Mouse (Mus musculus): ENCODE results near the gene Bpifa5. TPM values are rescaled to one million over a fixed set of nuclear protein-coding genes. Genes with fewer than 3 reads are reported as not detected.
A peak's percentile ranks its signal among the peaks of the same experiment; 100 is the strongest.

Gene Bpifa5
- total RNA-seq, 4 experiments from 2014 or later = not detected

DNA sequence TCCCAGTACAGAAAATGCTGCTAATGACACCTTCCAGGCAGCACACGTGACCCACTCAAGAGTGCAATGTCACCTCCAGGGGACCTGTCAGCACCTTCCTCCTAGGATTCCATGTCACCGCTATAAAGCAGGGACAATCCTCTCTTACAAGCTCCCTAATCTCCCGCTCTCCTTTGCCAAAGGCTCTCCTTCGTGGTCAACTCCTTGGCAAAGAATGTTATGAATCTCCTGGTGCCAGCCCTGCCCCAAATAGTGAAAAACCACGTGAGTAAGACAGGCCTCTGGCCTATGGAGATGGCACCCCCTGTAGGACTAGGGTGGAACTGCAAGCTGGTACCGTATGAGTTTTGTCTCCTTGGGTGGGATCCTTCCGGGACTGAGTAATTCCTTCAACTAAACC lies 44.5 kb downstream of the Bpifa5 start:
- DNase-seq (ENCODE audit: low spot score in 2 of 2) = no peak

DNA sequence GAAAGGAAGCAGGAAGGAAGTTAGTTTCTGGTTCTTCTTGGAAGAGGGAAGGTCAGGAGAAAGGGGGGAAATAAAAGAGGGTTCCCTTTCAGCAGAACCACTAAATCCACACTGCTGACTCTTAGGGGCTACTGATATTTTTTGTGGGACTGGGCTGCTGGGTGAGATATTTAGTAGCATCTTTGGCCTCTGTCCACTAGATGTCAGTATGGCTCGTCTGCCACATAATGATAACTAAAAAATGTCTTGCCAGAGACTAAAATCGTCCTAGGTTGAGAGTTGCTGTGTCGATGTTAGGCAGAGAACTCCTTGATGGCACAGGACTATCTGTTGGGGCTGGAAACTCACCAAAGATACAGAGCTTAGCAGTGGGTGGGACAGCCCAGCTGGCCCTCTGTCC lies 46.7 kb downstream of the Bpifa5 start:
- DNase-seq (ENCODE audit: low spot score in 2 of 2) = no peak

DNA sequence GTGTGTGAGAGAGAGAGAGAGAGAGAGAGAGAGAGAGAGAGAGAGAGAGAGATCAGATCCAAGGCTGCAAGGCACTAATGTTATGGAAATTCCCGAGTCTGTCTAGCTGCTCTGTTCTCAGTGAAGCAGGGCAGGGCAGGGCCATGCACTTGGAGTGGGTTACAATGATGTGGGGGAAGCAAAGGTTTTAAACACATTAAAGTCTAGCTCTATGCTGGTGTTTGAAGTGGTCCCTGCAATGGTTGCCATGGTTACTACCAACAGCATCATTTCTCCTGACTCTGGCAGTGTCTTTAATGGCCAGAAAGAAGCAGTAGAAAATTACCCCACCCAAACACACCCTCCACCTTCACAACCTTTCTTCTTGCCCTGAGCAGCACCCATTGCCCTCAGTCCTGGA lies 48.7 kb downstream of the Bpifa5 start:
- DNase-seq (ENCODE audit: low spot score in 2 of 2) = no peak

DNA sequence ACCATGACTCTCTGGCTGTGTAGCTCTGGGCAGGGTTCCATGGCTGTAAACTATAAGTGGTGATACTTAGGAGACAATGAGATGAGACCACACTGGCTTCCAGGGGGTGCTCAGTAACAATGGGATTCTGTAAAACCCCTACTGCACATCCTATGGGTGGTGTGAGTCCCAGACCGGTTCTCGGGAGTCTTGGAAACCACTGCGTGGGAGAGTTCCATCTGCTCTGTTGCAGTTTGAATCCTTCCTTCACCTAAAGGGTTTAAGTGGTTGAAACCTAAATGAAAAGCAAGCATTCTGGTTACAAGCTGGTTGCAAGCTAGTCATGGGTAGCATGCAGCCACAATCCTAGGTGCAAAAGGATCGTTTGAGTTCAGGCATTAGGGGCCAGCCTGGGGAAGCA lies 49.5 kb downstream of the Bpifa5 start:
- DNase-seq (ENCODE audit: low spot score in 2 of 2) = peak; percentile 28 to 82

DNA sequence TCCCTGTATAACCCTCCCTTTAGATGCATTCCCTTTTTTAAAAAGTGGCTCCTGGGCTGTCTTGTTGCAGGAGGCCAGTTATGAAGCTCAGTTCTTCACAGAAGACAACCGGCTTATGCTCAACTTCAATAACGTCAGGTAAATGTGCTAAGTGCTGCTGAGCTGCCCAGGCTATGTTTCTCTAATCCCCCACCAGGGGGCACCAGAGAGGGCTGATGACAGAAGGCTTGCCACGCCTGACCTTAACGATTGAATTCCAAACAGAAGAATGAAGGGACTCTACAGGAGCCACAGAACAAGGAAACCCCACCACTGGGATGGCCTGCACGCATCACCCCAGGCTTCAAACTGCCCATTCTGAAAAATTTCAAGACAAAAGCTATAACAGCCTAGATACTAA lies 52.8 kb downstream of the Bpifa5 start:
- no peak for DNase-seq (ENCODE audit: low spot score in 2 of 2)

Other genes with a start within 250 kb of the Bpifa5 start
- not detected for gene Bpifb3, start 244.4 kb upstream of the Bpifa5 start, total RNA-seq (2022)
- not detected for gene Bpifb4, start 224.4 kb upstream of the Bpifa5 start, total RNA-seq (2022)
- gene Bpifa6, start 187.7 kb upstream of the Bpifa5 start, total RNA-seq (2022) = not detected
- not detected for gene Bpifa2, start 154.3 kb upstream of the Bpifa5 start, total RNA-seq (2022)
- not detected for gene Bpifa3, start 32.3 kb upstream of the Bpifa5 start, total RNA-seq (2022)
- gene Bpifa1, start 19.7 kb upstream of the Bpifa5 start, total RNA-seq (2022) = not detected
- gene Bpifb1, start 28.2 kb downstream of the Bpifa5 start, total RNA-seq (2022) = under 1 TPM in 3 of 4 experiments, not detected in 1; 0.22 to 0.36 (median 0.23) TPM
- gene Bpifb5, start 61.1 kb downstream of the Bpifa5 start, total RNA-seq (2022) = not detected
- gene Bpifb9a, start 95.2 kb downstream of the Bpifa5 start, total RNA-seq (2022) = not detected
- gene Bpifb9b, start 144.6 kb downstream of the Bpifa5 start, total RNA-seq (2022) = not detected
- gene Cdk5rap1, start 210.4 kb downstream of the Bpifa5 start, total RNA-seq (2022) = 10 to 100 TPM; 11.9 to 18.9 (median 15.1) TPM
- gene Snta1, start 245.5 kb downstream of the Bpifa5 start, total RNA-seq (2022) = 10 to 100 TPM; 30.9 to 34.4 (median 32.2) TPM